Mouse (Mus musculus) inflammation-experienced regulatory T-cells, adult 16 weeks (primary cell): Measurements from ENCODE around the gene Adra2c. TPM values are rescaled to one million over a fixed set of nuclear protein-coding genes. Genes with fewer than 3 reads are reported as not detected.

Source experiments
- polyA plus RNA-seq: library from polyadenylated mRNA; unstranded; fragments of 100-300 nt; shearing (Covaris generic); gene quantifications from one replicate; pipeline ENCODE4 v1.2.1, GENCODE M21; 2017

Adra2c gene
- polyA plus RNA-seq: not detected

GRCm38 (mm10) chr5:35278019-35278418 lies at the start of gene Adra2c:
TSS of gene Adra2c (plus strand) at chr5:35278319.

Other genes with a start within 250 kb of the Adra2c start
- gene Hgfac, start 236.8 kb upstream of the Adra2c start, polyA plus RNA-seq: 11.9 TPM
- not detected for gene Dok7, start 221.6 kb upstream of the Adra2c start, polyA plus RNA-seq
- 88.5 TPM for gene Lrpap1, start 172.6 kb upstream of the Adra2c start, polyA plus RNA-seq
- gene Hmx1, start 110.8 kb downstream of the Adra2c start, polyA plus RNA-seq: not detected
- not detected for gene Cpz, start 247.4 kb downstream of the Adra2c start, polyA plus RNA-seq